Mouse (Mus musculus): ENCODE results near the gene Gm38655. TPM values are rescaled to one million over a fixed set of nuclear protein-coding genes. Genes with fewer than 3 reads are reported as not detected.

Gene Gm38655
- 0.37 TPM in 1 of 2 replicates, not detected in the other for total RNA-seq (2021)
- long read RNA-seq, experiment 1 = 0 reads
- long read RNA-seq, experiment 2 = 0 reads

- DNase-seq = no peak
These were observed at the start of gene Gm38655 for GRCm38 (mm10) chr17:25175411-25175810. Gene Gm38655 (minus strand): TSS chr17:25175471.

GRCm38 (mm10) chr17:25224586-25225222, 49.4 kb upstream of the Gm38655 start:
- DNase-seq = no peak

- no peak for DNase-seq
These were observed 47.8 kb upstream of the Gm38655 start for GRCm38 (mm10) chr17:25222951-25223601.

- peak; percentile 32 for DNase-seq
These were observed 47.3 kb upstream of the Gm38655 start for GRCm38 (mm10) chr17:25222504-25222940.

- peak; percentile 87 for DNase-seq
These were observed 46.7 kb upstream of the Gm38655 start for GRCm38 (mm10) chr17:25221821-25222503.

GRCm38 (mm10) chr17:25220746-25221145, 45.5 kb upstream of the Gm38655 start:
- no peak for DNase-seq

GRCm38 (mm10) chr17:25219492-25220295, 44.4 kb upstream of the Gm38655 start:
- DNase-seq = no peak

- no peak for DNase-seq
These were observed 43.7 kb upstream of the Gm38655 start for GRCm38 (mm10) chr17:25218967-25219366.

GRCm38 (mm10) chr17:25215431-25215830, 40.2 kb upstream of the Gm38655 start:
- DNase-seq = no peak

GRCm38 (mm10) chr17:25211705-25212104, 36.4 kb upstream of the Gm38655 start:
- no peak for DNase-seq

- DNase-seq = peak; percentile 29
These were observed 35.6 kb upstream of the Gm38655 start for GRCm38 (mm10) chr17:25210680-25211466.

- DNase-seq = no peak
These were observed 34.7 kb upstream of the Gm38655 start for GRCm38 (mm10) chr17:25210006-25210405.

- no peak for DNase-seq
These were observed 27.1 kb upstream of the Gm38655 start for GRCm38 (mm10) chr17:25202401-25202800.

GRCm38 (mm10) chr17:25189091-25189490, 13.8 kb upstream of the Gm38655 start:
- DNase-seq = peak; percentile 16

GRCm38 (mm10) chr17:25188150-25189031, 13.1 kb upstream of the Gm38655 start, which contains the start of gene Unkl:
Gene Unkl (plus strand): TSS chr17:25188397.
- peak; percentile 91 for DNase-seq

GRCm38 (mm10) chr17:25187784-25188149, 12.5 kb upstream of the Gm38655 start:
- no peak for DNase-seq

GRCm38 (mm10) chr17:25184961-25185360, 9.7 kb upstream of the Gm38655 start:
- DNase-seq = no peak

GRCm38 (mm10) chr17:25184129-25184691, 8.9 kb upstream of the Gm38655 start, which contains the start of gene BC003965:
Gene BC003965 (plus strand): TSS chr17:25184554.
- peak; percentile 98 for DNase-seq

- DNase-seq = no peak
These were observed 8.0 kb upstream of the Gm38655 start for GRCm38 (mm10) chr17:25183232-25183631.

GRCm38 (mm10) chr17:25172558-25172957, 2.7 kb downstream of the Gm38655 start:
- DNase-seq = no peak
